Mouse (Mus musculus) heart, adult 10 weeks (tissue): ENCODE data around the gene Pramef17. TPM values are rescaled to one million over a fixed set of nuclear protein-coding genes. Genes with fewer than 3 reads are reported as not detected.

Experiments
- polyA plus RNA-seq: library from polyadenylated mRNA; stranded (reverse); fragments of 350-450 nt; fragmentation: Illumina TruSeq; extraction: RNeasy Lipid Tissue Mini Kit (QIAGEN cat#74804); gene quantifications from one replicate; pipeline ENCODE4 v1.2.3, GENCODE M21; 2014; ENCODE audit warnings: low read depth, low replicate concordance

Pramef17 gene
- polyA plus RNA-seq: not detected

DNA sequence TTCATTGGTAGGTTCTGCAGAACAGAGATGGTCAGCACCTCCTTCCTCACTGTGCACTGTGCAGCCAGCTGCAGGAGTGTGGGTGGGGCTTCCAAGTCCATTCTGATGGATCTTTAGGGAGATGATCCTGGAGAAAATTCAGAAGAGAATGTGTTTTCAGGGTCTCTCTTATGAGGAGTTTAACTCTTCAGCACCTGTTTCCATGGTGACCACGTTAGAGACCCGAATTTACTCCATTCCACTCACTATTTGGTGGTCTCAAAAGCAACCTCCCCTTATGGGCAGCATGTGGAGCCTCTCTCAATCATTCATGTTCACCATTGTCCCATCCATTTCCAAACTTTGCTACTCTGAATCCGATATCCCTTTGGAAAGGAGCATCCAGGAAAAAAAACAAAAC, at the start of gene Pramef17:
Gene Pramef17 (minus strand): TSS at position 101 of the 400 bp plus-strand sequence.

DNA sequence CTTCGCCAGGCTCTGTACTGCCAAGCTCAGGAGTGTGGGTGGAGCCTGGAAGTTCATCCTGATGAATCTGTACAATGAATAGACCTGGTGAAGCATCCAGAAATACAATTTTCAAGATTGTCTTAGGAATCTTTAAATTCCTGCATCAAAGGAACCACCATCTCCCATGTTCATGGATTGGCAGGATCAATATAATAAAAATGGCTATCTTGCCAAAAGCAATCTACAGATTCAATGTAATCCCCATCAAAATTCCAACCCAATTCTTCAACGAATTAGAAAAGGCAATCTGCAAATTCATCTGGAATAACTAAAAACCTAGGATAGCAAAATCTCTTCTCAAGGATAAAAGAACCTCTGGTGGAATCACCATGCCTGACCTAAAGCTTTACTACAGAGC, 27.3 kb downstream of the Pramef17 start, which contains the start of gene Gm13101:
Gene Gm13101 (minus strand): TSS at position 101 of the 400 bp plus-strand sequence.

DNA sequence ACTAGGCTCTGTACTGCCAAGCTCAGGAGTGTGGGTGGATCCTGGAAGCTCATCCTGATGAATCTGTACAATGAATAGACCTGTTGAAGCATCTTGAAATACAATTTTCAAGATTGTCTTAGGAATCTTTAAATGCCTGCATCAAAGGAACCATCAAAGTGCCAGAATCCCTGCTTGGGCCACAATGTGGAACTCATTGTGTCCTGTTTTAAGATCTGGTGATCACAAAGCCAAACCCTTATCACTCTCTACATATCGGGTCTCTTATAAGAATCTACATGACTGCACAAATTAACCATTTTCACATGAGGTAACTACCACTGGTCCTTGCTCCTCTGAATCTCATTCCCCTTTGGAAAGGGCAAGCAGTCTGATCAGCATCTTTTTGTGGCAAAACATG, 43.3 kb downstream of the Pramef17 start, which contains the start of gene Pramef25:
Gene Pramef25 (minus strand): TSS at position 101 of the 400 bp plus-strand sequence.

Other genes starting within 250 kb of the Pramef17 start
- not detected for gene Gm13023, start 205.0 kb downstream of the Pramef17 start, polyA plus RNA-seq
- not detected for gene Gm13084, start 178.3 kb downstream of the Pramef17 start, polyA plus RNA-seq
- gene Gm13103, start 147.9 kb downstream of the Pramef17 start, polyA plus RNA-seq: not detected
- gene Pramef6, start 94.0 kb downstream of the Pramef17 start, polyA plus RNA-seq: not detected
- not detected for gene Pramef25, start 43.4 kb downstream of the Pramef17 start, polyA plus RNA-seq
- not detected for gene Gm13101, start 27.4 kb downstream of the Pramef17 start, polyA plus RNA-seq
- not detected for gene Pramel4, start 64.8 kb upstream of the Pramef17 start, polyA plus RNA-seq
- gene Gm13102, start 112.1 kb upstream of the Pramef17 start, polyA plus RNA-seq: not detected
- not detected for gene Oog3, start 168.3 kb upstream of the Pramef17 start, polyA plus RNA-seq
- not detected for gene Oog2, start 196.3 kb upstream of the Pramef17 start, polyA plus RNA-seq
- gene C87977, start 218.9 kb upstream of the Pramef17 start, polyA plus RNA-seq: not detected